Mouse (Mus musculus): ENCODE data around the gene Rgl2.

- TF ChIP-seq CTCF (IDR thresholded peaks at IDR 0.05; ENCODE audit: low read depth, low read length): no peak
- TF ChIP-seq EP300 (IDR thresholded peaks at IDR 0.05; ENCODE audit: insufficient read depth, low read depth, low read length): no peak
- no peak for TF ChIP-seq POLR2A (IDR thresholded peaks at IDR 0.05; ENCODE audit: insufficient read depth, low read length)
Observed at GRCm38 (mm10) chr17:33921361-33921760, 8.0 kb upstream of the Rgl2 start.

Data from ES-Bruce4 (cell line).